Mouse (Mus musculus) stomach, postnatal 0 days (tissue): ENCODE measurements around the gene Ank3. TPM values are rescaled to one million over a fixed set of nuclear protein-coding genes. Genes with fewer than 3 reads are reported as not detected.
A peak's percentile ranks its signal among the peaks of the same experiment; 100 is the strongest.

Experiments
- ATAC-seq: fragments of 200-750 bp; cut with Nextera tagmentation; 2 replicates; pipeline ENCODE4 v1.8.0; 2017; ENCODE audit not compliant: low FRiP score, low TSS enrichment
- DNase-seq: peaks from one replicate; pipeline ENCODE4 v3.0.0-alpha.2; 2016; ENCODE audit warnings: low spot score
- H3K27ac ChIP-seq: fragments of 300-500 bp; sonication (generic); replicated peaks from 2 replicates; pipeline ENCODE4 v1.5.1; 2014; ENCODE audit warnings: mild to moderate bottlenecking, control low read depth
- H3K27me3 ChIP-seq: fragments of 300-500 bp; sonication (generic); 2 replicates; pipeline ENCODE4 v1.6.1; 2014; ENCODE audit warnings: low read length; ENCODE audit not compliant: control insufficient read depth, insufficient read depth
- H3K36me3 ChIP-seq: fragments of 300-500 bp; sonication (generic); 2 replicates; pipeline ENCODE4 v1.6.1; 2014; ENCODE audit warnings: low read length, mixed read lengths; ENCODE audit not compliant: control insufficient read depth, insufficient read depth
- H3K4me1 ChIP-seq: fragments of 300-500 bp; sonication (generic); replicated peaks from 2 replicates; pipeline ENCODE4 v1.6.1; 2014; ENCODE audit warnings: antibody characterized with exemption; ENCODE audit not compliant: control insufficient read depth, insufficient read depth
- H3K4me2 ChIP-seq: fragments of 300-500 bp; sonication (generic); replicated peaks from 2 replicates; pipeline ENCODE4 v1.6.1; 2014; ENCODE audit warnings: low read depth, mild to moderate bottlenecking, control low read depth, moderate library complexity
- H3K4me3 ChIP-seq: fragments of 300-500 bp; sonication (generic); 2 replicates; pipeline ENCODE4 v1.5.1; 2014; ENCODE audit warnings: low read depth, low read length, control low read depth
- H3K9ac ChIP-seq: fragments of 300-500 bp; sonication (generic); 2 replicates; pipeline ENCODE4 v1.6.1; 2014; ENCODE audit warnings: mild to moderate bottlenecking, low read length, control low read depth, mixed read lengths
- H3K9me3 ChIP-seq: fragments of 300-500 bp; sonication (generic); 2 replicates; pipeline ENCODE4 v1.6.1; 2016; ENCODE audit warnings: low read length; ENCODE audit not compliant: control insufficient read depth
- CTCF ChIP-seq: IDR thresholded peaks from 2 replicates; pipeline ENCODE4 v1.5.1; 2016; ENCODE audit warnings: antibody characterized with exemption, low read depth, mild to moderate bottlenecking, moderate library complexity
- EP300 ChIP-seq: optimal IDR thresholded peaks from 2 replicates; pipeline ENCODE3; 2016; ENCODE audit warnings: antibody characterized with exemption
- WGBS: fragments of 180-500 bp; shearing (Covaris S2); extraction: QIAGEN DNeasy Blood & Tissue Kit; methylation state at CpG from one replicate; pipeline ENCODE4 v1.1.7; 2014; 5-methylcytosine and 5-hydroxymethylcytosine counted together
- polyA plus RNA-seq: library from polyadenylated mRNA; unstranded; fragments of >200 nt; fragmentation: Nextera tagmentation; extraction: Ambion mirVana; gene quantifications from 2 replicates; pipeline ENCODE4 v1.2.1, GENCODE M21; 2015

Gene Ank3
- polyA plus RNA-seq, 1 experiment from 2014 or later, result 16.0 TPM

- H3K4me1 ChIP-seq, result no peaks in the 10 kb centered on the region
- ATAC-seq (no peak), DNase-seq (no peak)
- no peak overlapping the region for H3K27ac ChIP-seq
- no peak for TF ChIP-seq EP300
- TF ChIP-seq CTCF, result no peak
- H3K4me3 ChIP-seq, result no peak overlapping the region
- no peak overlapping the region for H3K9ac ChIP-seq
- H3K27me3 ChIP-seq, result no peaks in the 10 kb centered on the region
- H3K4me2 ChIP-seq, result no peak overlapping the region
- H3K36me3 ChIP-seq, result no peaks in the 10 kb centered on the region; the same call in 1 of the 2 replicates
- 75% methylated on average over 2 of the region's 2 CpGs for WGBS
- no peaks in the 10 kb centered on the region for H3K9me3 ChIP-seq
Measured at GRCm38 (mm10) chr10:69828770-69829169, 430.2 kb downstream of the Ank3 start.

GRCm38 (mm10) chr10:69829236-69829635 is 430.7 kb downstream of the Ank3 start:
- H3K27me3 ChIP-seq, result no peaks in the 10 kb centered on the region
- H3K4me2 ChIP-seq, result no peak overlapping the region
- no peaks in the 10 kb centered on the region; the same call in 1 of the 2 replicates for H3K36me3 ChIP-seq
- DNase-seq (no peak), ATAC-seq (no peak)
- no peak overlapping the region for H3K9ac ChIP-seq
- no peak overlapping the region for H3K4me3 ChIP-seq
- no peaks in the 10 kb centered on the region for H3K9me3 ChIP-seq
- H3K4me1 ChIP-seq, result no peaks in the 10 kb centered on the region
- WGBS, result 74% methylated on average over 3 of the region's 3 CpGs
- no peak for TF ChIP-seq EP300
- no peak for TF ChIP-seq CTCF
- H3K27ac ChIP-seq, result no peak overlapping the region

- no peaks in the 10 kb centered on the region for H3K36me3 ChIP-seq
- DNase-seq (no peak), ATAC-seq (no peak)
- 87% methylated on average over 7 of the region's 7 CpGs for WGBS
- H3K4me3 ChIP-seq, result no peak overlapping the region
- no peaks in the 10 kb centered on the region for H3K4me1 ChIP-seq
- TF ChIP-seq CTCF (no peak), EP300 (no peak)
- H3K27me3 ChIP-seq, result no peaks in the 10 kb centered on the region
- H3K27ac ChIP-seq, result no peak overlapping the region
- no peaks in the 10 kb centered on the region for H3K9me3 ChIP-seq
- no peak overlapping the region for H3K9ac ChIP-seq
- no peak overlapping the region for H3K4me2 ChIP-seq
Measured at GRCm38 (mm10) chr10:69831568-69831967, 433.0 kb downstream of the Ank3 start.

GRCm38 (mm10) chr10:69832241-69832640 is 433.7 kb downstream of the Ank3 start:
- Histone ChIP-seq H3K9ac (no peak overlapping the region), H3K27me3 (no peaks in the 10 kb centered on the region), H3K9me3 (no peaks in the 10 kb centered on the region), H3K4me3 (no peak overlapping the region), H3K36me3 (no peaks in the 10 kb centered on the region), H3K4me2 (no peak overlapping the region), H3K4me1 (no peaks in the 10 kb centered on the region), H3K27ac (no peak overlapping the region)
- DNase-seq, result no peak
- no peak for ATAC-seq
- 75% methylated on average over 4 of the region's 4 CpGs for WGBS
- TF ChIP-seq EP300 (no peak), CTCF (no peak)

GRCm38 (mm10) chr10:69832822-69833221 is 434.2 kb downstream of the Ank3 start:
- Histone ChIP-seq H3K4me3 (no peak overlapping the region), H3K27me3 (no peaks in the 10 kb centered on the region), H3K27ac (no peak overlapping the region), H3K9me3 (no peaks in the 10 kb centered on the region), H3K4me1 (no peaks in the 10 kb centered on the region), H3K9ac (no peak overlapping the region), H3K36me3 (no peaks in the 10 kb centered on the region), H3K4me2 (no peak overlapping the region)
- 94% methylated on average over 7 of the region's 7 CpGs for WGBS
- TF ChIP-seq EP300 (no peak), CTCF (no peak)
- ATAC-seq, result no peak
- DNase-seq, result no peak

- 29% methylated on average over 4 of the region's 4 CpGs for WGBS
- DNase-seq, result peak; percentile 37
- Histone ChIP-seq H3K4me1 (no peaks in the 10 kb centered on the region), H3K36me3 (no peaks in the 10 kb centered on the region), H3K27ac (no peak overlapping the region; the same call in 1 of the 2 replicates), H3K27me3 (no peaks in the 10 kb centered on the region), H3K9me3 (no peaks in the 10 kb centered on the region), H3K4me3 (no peak overlapping the region), H3K9ac (no peak overlapping the region), H3K4me2 (no peak overlapping the region)
- ATAC-seq, result peak; percentile 60
- TF ChIP-seq CTCF, result no peak
- TF ChIP-seq EP300, result no peak
Measured at GRCm38 (mm10) chr10:69834700-69835099, 436.1 kb downstream of the Ank3 start.
